Mouse (Mus musculus) liver, embryonic 14.5 days (tissue): ENCODE measurements around the gene Pitpna. TPM values are rescaled to one million over a fixed set of nuclear protein-coding genes. Genes with fewer than 3 reads are reported as not detected.
"Not testable (repeated sequence)": the region's sequence is repeated elsewhere in the genome, so short reads cannot be mapped to it uniquely, and the experiment has no call there.

Experiments used
- ATAC-seq: fragments of 200-750 bp; cut with Nextera tagmentation; 2 replicates; pipeline ENCODE4 v1.8.0; 2017; ENCODE audit warnings: moderate number of reproducible peaks, mild to moderate bottlenecking, moderate library complexity; ENCODE audit not compliant: insufficient read depth
- DNase-seq, 3 experiments: peaks; one replicate each; pipeline ENCODE4 v3.0.0-alpha.2; 2012 to 2013; ENCODE audit warnings: low read depth in 3 of 3, low spot score in 3 of 3
- H3K27ac ChIP-seq: fragments of 300-500 bp; sonication (generic); 2 replicates; pipeline ENCODE4 v1.5.1; 2014; ENCODE audit warnings: moderate library complexity, mild to moderate bottlenecking, control low read depth, inconsistent platforms
- H3K27me3 ChIP-seq: fragments of 300-500 bp; sonication (generic); 2 replicates; pipeline ENCODE4 v1.6.1; 2014; ENCODE audit warnings: mild to moderate bottlenecking, low read length, moderate library complexity; ENCODE audit not compliant: control insufficient read depth, insufficient read depth
- H3K36me3 ChIP-seq: fragments of 300-500 bp; sonication (generic); replicated peaks from 2 replicates; pipeline ENCODE4 v1.6.1; 2014; ENCODE audit warnings: low read depth; ENCODE audit not compliant: control insufficient read depth, insufficient read depth
- H3K4me1 ChIP-seq, 2 experiments: fragments of 200-500 bp in 1 of 2; fragments of 300-500 bp in 1 of 2; sonication (generic) in 1 of 2; replicated peaks; 2 replicates each; pipeline ENCODE4 v1.6.1; 2012 to 2014; ENCODE audit warnings: antibody characterized with exemption in 1 of 2, inconsistent platforms in 1 of 2, low read length in 1 of 2; ENCODE audit not compliant: control insufficient read depth in 2 of 2, insufficient read depth in 2 of 2
- H3K4me2 ChIP-seq: fragments of 300-500 bp; sonication (generic); 2 replicates; pipeline ENCODE4 v1.6.1; 2014; ENCODE audit warnings: low read depth, mild to moderate bottlenecking, control low read depth, moderate library complexity
- H3K4me3 ChIP-seq, 2 experiments: fragments of 200-500 bp in 1 of 2; fragments of 300-500 bp in 1 of 2; sonication (generic) in 1 of 2; 2 replicates each; pipeline ENCODE4 v1.5.1; 2012 to 2014; ENCODE audit warnings: low read depth in 2 of 2, low read length in 2 of 2, mild to moderate bottlenecking in 2 of 2, control low read depth in 1 of 2, inconsistent platforms in 1 of 2, moderate library complexity in 1 of 2; ENCODE audit not compliant: insufficient read depth in 1 of 2
- H3K9ac ChIP-seq: fragments of 300-500 bp; sonication (generic); replicated peaks from 2 replicates; pipeline ENCODE4 v1.6.1; 2014; ENCODE audit warnings: mild to moderate bottlenecking, control low read depth, moderate library complexity
- H3K9me3 ChIP-seq: fragments of 300-500 bp; sonication (generic); 2 replicates; pipeline ENCODE4 v1.6.1; 2016; ENCODE audit warnings: low read length, mixed read lengths; ENCODE audit not compliant: control insufficient read depth
- CTCF ChIP-seq: IDR thresholded peaks from 2 replicates; pipeline ENCODE4 v1.5.1; 2016; ENCODE audit warnings: antibody characterized with exemption, low read depth, control low read depth
- EP300 ChIP-seq: IDR thresholded peaks from 2 replicates; pipeline ENCODE4 v1.6.1; 2016; ENCODE audit warnings: antibody characterized with exemption, low read depth
- WGBS: fragments of 180-500 bp; shearing (Covaris S2); extraction: QIAGEN DNeasy Blood & Tissue Kit; methylation state at CpG from one replicate; pipeline ENCODE4 v1.1.7; 2014; ENCODE audit not compliant: insufficient replicate concordance; 5-methylcytosine and 5-hydroxymethylcytosine counted together
- polyA plus RNA-seq, 2 experiments: library from polyadenylated mRNA; depleted of rRNA in 1 of 2; stranded (reverse) in 1 of 2; unstranded in 1 of 2; fragments of >200 nt; fragmentation: Nextera tagmentation in 1 of 2; extraction: Ambion mirVana in 1 of 2; gene quantifications; 2 replicates each; pipeline versions ENCODE4 v1.2.1 to v1.2.3; 2012 to 2014

Gene Pitpna
- polyA plus RNA-seq, 2 experiments, result 25.5 to 32.3 TPM

DNA sequence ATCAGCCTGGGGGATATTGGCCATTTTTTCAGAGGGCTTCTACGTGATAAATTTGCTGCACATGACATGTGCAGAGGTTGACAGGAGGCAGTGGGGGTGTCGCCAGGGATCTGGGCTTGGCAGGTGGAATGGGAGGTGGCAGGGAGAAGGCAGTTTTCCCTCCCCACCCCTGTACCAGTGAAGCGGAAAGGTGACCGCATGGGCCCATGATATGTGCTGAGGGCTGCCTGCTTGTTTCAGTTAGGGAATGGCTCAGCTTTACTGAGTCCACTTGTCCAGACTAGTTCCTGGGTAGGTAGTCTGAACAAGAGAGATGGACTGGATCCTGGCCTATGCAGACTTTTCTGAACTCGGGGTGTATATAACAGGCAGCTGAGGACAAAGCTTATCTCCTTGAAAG is 36.6 kb upstream of the Pitpna start:
- no peak for DNase-seq
- Histone ChIP-seq H3K4me3 (no peak overlapping the region), H3K36me3 (no peaks in the 10 kb centered on the region), H3K9ac (no peak overlapping the region), H3K4me1 (peaks cover 4 to 16% of the 10 kb centered on the region in 2 experiments), H3K27ac (no peak overlapping the region), H3K27me3 (no peaks in the 10 kb centered on the region), H3K4me2 (no peak overlapping the region), H3K9me3 (no peaks in the 10 kb centered on the region)
- no peak for ATAC-seq
- no peak for TF ChIP-seq EP300
- no peak for TF ChIP-seq CTCF
- WGBS, result 79% methylated on average over 5 of the region's 5 CpGs

DNA sequence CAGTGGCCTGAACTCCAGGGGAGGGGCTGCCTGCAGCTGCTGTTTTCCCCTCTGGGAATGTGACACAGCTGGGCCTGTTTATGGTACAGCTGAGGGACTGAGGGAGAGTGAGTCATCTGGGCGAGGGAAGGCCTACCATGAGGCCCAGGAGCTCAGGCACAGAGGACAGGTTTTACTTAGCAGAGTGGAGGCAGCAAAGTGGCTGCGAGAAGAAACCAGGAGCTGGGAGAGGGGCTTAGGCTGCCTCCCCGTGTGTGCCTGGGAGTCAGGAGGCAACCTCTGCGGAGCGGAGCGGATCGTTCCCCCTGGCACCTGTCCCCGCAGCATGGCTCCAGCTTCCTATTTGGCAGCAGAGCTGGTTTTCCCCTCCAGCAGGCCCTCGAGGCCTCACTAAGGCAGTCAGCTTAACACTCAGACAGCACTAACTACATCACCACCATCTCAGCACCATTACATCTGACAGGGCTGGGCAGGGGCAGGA is 35.9 kb upstream of the Pitpna start:
- H3K27me3 ChIP-seq, result no peaks in the 10 kb centered on the region
- no peak for DNase-seq
- H3K4me1 ChIP-seq, result peaks cover 0 to 9% of the 10 kb centered on the region in 2 experiments; a peak in 2 of 4 replicates
- WGBS, result 80% methylated on average over 9 of the region's 9 CpGs
- H3K27ac ChIP-seq, result no peak overlapping the region
- no peaks in the 10 kb centered on the region for H3K9me3 ChIP-seq
- ATAC-seq, result no peak
- no peaks in the 10 kb centered on the region for H3K36me3 ChIP-seq
- no peak overlapping the region for H3K4me2 ChIP-seq
- no peak for TF ChIP-seq CTCF
- H3K9ac ChIP-seq, result no peak overlapping the region
- H3K4me3 ChIP-seq, result no peak overlapping the region

DNA sequence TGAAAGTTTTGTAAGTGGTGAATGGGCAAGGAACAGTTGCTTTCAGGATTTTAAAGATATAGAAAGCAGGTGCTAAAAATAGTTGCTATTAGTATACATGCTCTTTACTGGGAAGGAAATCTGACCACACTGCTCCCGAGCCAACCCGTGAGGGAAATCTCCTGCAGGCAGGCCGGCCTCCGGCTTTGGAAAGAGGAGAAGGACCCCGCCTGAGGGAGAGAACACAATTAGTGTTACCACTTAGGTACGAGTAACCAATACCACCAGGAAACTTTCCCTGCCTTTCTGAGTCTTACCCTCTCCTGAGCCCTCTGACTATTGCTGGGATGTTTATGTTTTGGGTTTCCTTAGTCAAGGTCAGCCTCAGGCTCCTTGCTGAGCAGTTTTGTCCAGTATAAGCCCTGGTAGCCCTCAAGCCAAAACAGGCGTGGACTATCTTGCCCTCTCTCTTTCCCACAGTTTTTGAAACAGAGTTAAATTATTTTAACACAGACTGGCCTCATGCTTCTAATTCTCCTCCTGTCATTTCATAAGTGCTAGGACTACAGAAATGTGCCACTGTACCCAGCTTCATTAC is 34.9 kb upstream of the Pitpna start:
- Histone ChIP-seq H3K4me3 (no peak overlapping the region), H3K9me3 (no peaks in the 10 kb centered on the region), H3K9ac (no peak overlapping the region), H3K27ac (no peak overlapping the region), H3K4me2 (no peak overlapping the region), H3K36me3 (no peaks in the 10 kb centered on the region), H3K27me3 (no peaks in the 10 kb centered on the region), H3K4me1 (peaks cover 0 to 7% of the 10 kb centered on the region in 2 experiments; a peak in 1 of 4 replicates)
- no peak for ATAC-seq
- no peak for DNase-seq
- TF ChIP-seq EP300 (no peak), CTCF (no peak)
- 58% methylated on average over 7 of the region's 7 CpGs for WGBS

- H3K9me3 ChIP-seq, DNase-seq, H3K4me3 ChIP-seq, H3K4me2 ChIP-seq, H3K27me3 ChIP-seq, H3K27ac ChIP-seq, H3K36me3 ChIP-seq, ATAC-seq, H3K4me1 ChIP-seq, H3K9ac ChIP-seq: not testable (repeated sequence)
- 76% methylated on average over 6 of the region's 6 CpGs for WGBS
These were observed 31.9 kb upstream of the Pitpna start for GRCm38 (mm10) chr11:75556006-75556405.

GRCm38 (mm10) chr11:75557142-75557541 is 30.8 kb upstream of the Pitpna start:
- no peaks in the 10 kb centered on the region for H3K9me3 ChIP-seq
- no peak overlapping the region for H3K9ac ChIP-seq
- no peak overlapping the region for H3K27ac ChIP-seq
- H3K4me1 ChIP-seq, result no peaks in the 10 kb centered on the region
- H3K36me3 ChIP-seq, result no peaks in the 10 kb centered on the region
- no peak overlapping the region for H3K4me3 ChIP-seq
- no peak for DNase-seq
- no peak overlapping the region for H3K4me2 ChIP-seq
- TF ChIP-seq EP300, result no peak
- TF ChIP-seq CTCF, result no peak
- 79% methylated on average over 6 of the region's 6 CpGs for WGBS
- no peak for ATAC-seq
- no peaks in the 10 kb centered on the region for H3K27me3 ChIP-seq
